Mouse (Mus musculus) layer of hippocampus, adult 2 months (tissue): ENCODE results near the gene Chn2. TPM values are rescaled to one million over a fixed set of nuclear protein-coding genes. Genes with fewer than 3 reads are reported as not detected.

Experiments
- DNase-seq, 2 experiments: peaks; one replicate each; pipeline ENCODE4 v3.0.0; 2022; ENCODE audit warnings: low spot score in 2 of 2
- H3K27ac ChIP-seq: fragments of 200-600 bp; 2 replicates; pipeline ENCODE4 v1.8.1; 2022
- H3K4me3 ChIP-seq: fragments of 200-600 bp; 2 replicates; pipeline ENCODE4 v1.8.1; 2022; ENCODE audit warnings: mild to moderate bottlenecking
- CTCF ChIP-seq: fragments of 200-600 bp; conservative IDR thresholded peaks from 2 replicates; pipeline ENCODE4 v1.8.1; 2022; ENCODE audit warnings: antibody characterized with exemption, mild to moderate bottlenecking, moderate library complexity
- total RNA-seq, 2 experiments: library from RNA; stranded (reverse); gene quantifications; 2 replicates each; pipeline ENCODE4 v1.2.3; 2021

Gene Chn2
- total RNA-seq, 2 experiments from 2014 or later: 16.0 to 19.7 TPM

DNA sequence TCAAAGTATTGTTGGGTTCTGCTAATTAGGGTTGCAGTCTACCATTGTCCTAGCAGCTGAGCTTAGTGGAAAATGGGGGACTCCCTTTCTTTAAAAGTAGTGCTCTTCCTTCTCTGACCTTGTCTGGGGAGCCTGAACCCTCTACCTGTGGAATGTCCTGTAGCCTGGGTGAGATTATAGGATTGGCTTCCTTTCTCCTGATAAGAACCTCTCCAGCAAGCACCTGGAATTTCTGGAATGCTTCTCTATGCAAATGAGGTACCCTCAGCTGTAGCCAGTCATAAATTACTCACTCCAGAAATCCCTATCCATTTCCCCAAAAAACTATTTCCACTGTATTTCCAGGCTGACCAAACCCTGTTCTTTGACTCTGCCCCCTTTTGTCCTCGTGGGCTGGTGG, 10.6 kb upstream of the Chn2 start:
- TF ChIP-seq CTCF: no peak
- no peak overlapping the region for H3K27ac ChIP-seq
- H3K4me3 ChIP-seq: no peak overlapping the region
- DNase-seq: no peak

DNA sequence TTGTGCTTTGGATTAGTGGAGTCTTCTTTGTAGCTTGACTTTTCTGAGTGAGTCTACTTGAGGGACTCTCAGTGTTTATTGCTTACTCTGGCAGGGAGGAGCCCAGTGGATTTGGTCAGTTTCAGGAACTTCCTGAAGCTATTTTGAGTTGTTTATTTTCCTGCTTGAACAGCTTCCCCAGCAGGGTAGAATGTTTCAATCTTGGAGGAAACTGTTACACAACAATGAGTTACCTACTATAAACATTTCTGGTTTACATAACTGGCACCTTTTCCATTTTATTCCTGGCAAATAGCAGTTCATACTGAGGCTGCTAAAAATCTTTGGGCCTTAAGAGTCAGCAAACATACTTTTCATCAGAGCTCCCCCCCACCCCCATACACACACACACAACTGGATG, 9.0 kb upstream of the Chn2 start:
- DNase-seq: no peak
- no peak overlapping the region for H3K4me3 ChIP-seq
- no peak for TF ChIP-seq CTCF
- H3K27ac ChIP-seq: no peak overlapping the region

DNA sequence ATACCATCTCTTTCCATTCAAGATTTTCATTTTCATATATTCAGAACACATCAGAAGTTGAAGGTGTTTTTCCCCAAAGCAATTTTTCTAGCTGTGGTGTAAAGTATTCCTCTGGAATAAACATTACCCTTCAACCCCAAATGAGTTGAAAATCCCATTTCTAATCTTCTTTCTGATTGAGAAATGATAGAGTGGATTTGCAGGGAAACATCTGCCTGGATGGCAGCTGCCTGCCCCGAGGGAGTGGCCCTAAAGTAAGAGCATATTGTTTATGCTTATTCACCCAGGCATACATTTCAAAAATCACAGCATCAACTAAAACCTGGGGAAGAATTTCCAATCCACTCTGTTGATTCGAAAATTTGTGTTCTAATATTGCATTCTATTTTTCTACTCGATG, 8.6 kb upstream of the Chn2 start:
- H3K4me3 ChIP-seq: no peak overlapping the region
- TF ChIP-seq CTCF: no peak
- no peak for DNase-seq
- H3K27ac ChIP-seq: no peak overlapping the region

GRCm38 (mm10) chr6:54034471-54034870, 4.9 kb upstream of the Chn2 start:
- H3K27ac ChIP-seq: no peak overlapping the region
- H3K4me3 ChIP-seq: no peak overlapping the region; the same call in 1 of the 2 replicates
- TF ChIP-seq CTCF: peak; percentile 78
- DNase-seq: peak; percentile 50 to 68

GRCm38 (mm10) chr6:54035548-54035947, 3.8 kb upstream of the Chn2 start:
- Histone ChIP-seq H3K27ac (no peak overlapping the region), H3K4me3 (no peak overlapping the region)
- no peak for TF ChIP-seq CTCF
- no peak for DNase-seq

GRCm38 (mm10) chr6:54038866-54039265, 488 bp upstream of the Chn2 start:
- no peak for TF ChIP-seq CTCF
- no peak for DNase-seq
- Histone ChIP-seq H3K4me3 (peak overlapping the region; percentile 70), H3K27ac (peak overlapping the region; percentile 91)

DNA sequence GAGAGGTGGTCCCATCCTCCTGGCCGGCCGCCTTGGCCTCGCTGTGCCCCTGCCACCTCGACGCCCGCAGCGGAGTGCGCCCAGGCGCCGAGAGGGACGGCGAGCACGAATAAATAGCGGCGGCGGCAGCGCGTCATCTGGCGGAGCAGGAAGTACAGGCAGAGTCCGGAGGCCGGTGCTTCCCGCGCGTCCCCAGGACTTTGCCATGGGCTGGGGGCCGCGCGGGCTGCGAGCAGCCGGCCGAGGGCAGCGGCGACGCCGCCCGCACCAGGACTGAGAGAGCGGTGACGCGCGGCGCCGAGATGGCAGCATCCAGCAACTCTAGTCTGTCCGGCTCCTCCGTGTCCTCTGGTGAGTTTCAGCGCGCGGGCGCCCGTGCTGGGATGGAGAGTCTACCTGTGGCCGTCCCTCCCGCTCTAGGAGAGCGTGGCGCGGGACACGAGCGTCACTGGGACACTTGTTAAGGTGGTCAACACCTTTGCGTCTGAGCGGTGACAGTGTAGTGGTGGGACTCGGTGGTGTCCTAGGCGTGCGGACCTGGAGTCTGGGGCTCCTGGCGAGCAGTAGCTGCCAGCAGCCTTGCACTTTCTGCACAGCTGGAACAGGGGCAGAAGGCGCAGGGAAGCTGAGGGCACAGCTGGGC, 572 bp downstream of the Chn2 start:
- Histone ChIP-seq H3K4me3 (peak overlapping the region; percentile 70), H3K27ac (peak overlapping the region; percentile 91)
- no peak; the same call in 1 of the 2 replicates for TF ChIP-seq CTCF
- DNase-seq: peak in 1 of 2 experiments; percentile 27

- DNase-seq: no peak
- 0 out of 2 replicates have a peak overlapping the region, but pooled peaks have one; percentile 91 for H3K27ac ChIP-seq
- no peak for TF ChIP-seq CTCF
Observed at GRCm38 (mm10) chr6:54040448-54040844, 1.1 kb downstream of the Chn2 start.

GRCm38 (mm10) chr6:54041386-54042043, 2.2 kb downstream of the Chn2 start:
- Histone ChIP-seq H3K27ac (no peak overlapping the region), H3K4me3 (no peak overlapping the region; the same call in 1 of the 2 replicates)

More at GRCm38 (mm10) chr6:54040448-54040844, 1.1 kb downstream of the Chn2 start:
- H3K4me3 ChIP-seq: peak overlapping the region; percentile 70

DNA sequence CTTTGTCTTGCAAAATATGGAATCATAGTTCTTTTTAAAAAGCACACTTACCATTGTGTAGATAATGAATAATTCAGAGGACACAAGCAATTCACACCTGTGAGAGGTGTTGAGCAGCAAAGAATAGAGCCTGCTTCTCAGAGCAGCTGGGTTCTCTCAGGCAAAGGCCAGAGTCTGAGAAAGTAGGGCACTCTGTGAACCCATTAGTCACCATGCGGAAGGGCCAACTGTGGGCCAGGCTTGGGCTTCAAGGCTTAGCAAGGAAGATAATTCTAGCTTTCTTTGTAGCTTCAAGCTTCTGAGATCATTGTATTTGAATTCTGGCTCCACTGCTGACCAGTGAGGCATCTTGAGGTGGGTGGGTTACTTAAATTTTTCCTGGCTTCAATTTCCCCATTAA, 2.8 kb downstream of the Chn2 start:
- no peak for DNase-seq
- Histone ChIP-seq H3K4me3 (no peak overlapping the region), H3K27ac (no peak overlapping the region)
- no peak for TF ChIP-seq CTCF

More at GRCm38 (mm10) chr6:54041386-54042043, 2.2 kb downstream of the Chn2 start:
- DNase-seq: no peak
- TF ChIP-seq CTCF: no peak

GRCm38 (mm10) chr6:54043536-54043935, 4.2 kb downstream of the Chn2 start:
- DNase-seq: no peak
- Histone ChIP-seq H3K27ac (no peak overlapping the region), H3K4me3 (no peak overlapping the region)
- TF ChIP-seq CTCF: no peak

- DNase-seq: no peak
- no peak for TF ChIP-seq CTCF
- Histone ChIP-seq H3K27ac (no peak overlapping the region), H3K4me3 (no peak overlapping the region)
Observed at GRCm38 (mm10) chr6:54045748-54046721, 6.7 kb downstream of the Chn2 start.
